Mouse (Mus musculus) right cerebral cortex, postnatal 36 days (tissue): ENCODE measurements at regions not wholly inside any gene's neighbourhood (a gene's known extent, or its start where the extent isn't known, plus 50 kb on each side); places are given as distances from the start of the nearest gene placed in this dataset.
"Not testable (repeated sequence)": the region's sequence is repeated elsewhere in the genome, so short reads cannot be mapped to it uniquely, and the experiment has no call there.

Experiments used
- DNase-seq, 2 experiments: peaks; one replicate each; pipeline ENCODE4 v3.0.0; 2022; ENCODE audit warnings: low spot score in 2 of 2, mixed read lengths in 1 of 2

DNA sequence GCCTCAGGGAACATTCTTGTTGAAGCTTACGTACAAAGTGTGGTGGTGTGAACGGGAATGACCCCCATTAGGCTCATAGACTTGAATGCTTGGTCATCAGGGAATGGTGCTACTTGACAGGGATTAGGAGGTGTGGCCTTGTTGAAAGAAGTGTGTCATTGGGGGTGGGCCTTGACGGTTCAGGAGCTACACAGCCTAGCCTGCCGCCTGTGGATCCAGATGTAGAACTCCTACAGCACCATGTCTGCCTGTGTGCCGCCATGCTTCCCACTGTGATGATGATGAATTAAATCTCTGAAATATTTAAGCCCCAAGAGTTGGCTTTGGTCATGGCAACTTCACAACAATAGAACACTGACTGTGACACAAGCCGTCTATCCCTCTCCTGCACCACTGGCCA, 163.6 kb downstream of the Ankrd50 start:
- DNase-seq: no peak

- no peak for DNase-seq
Measured at GRCm38 (mm10) chr3:38312834-38313233, 171.8 kb downstream of the Ankrd50 start.

- no peak for DNase-seq
Measured at GRCm38 (mm10) chr3:38312121-38312520, 172.5 kb downstream of the Ankrd50 start.

DNA sequence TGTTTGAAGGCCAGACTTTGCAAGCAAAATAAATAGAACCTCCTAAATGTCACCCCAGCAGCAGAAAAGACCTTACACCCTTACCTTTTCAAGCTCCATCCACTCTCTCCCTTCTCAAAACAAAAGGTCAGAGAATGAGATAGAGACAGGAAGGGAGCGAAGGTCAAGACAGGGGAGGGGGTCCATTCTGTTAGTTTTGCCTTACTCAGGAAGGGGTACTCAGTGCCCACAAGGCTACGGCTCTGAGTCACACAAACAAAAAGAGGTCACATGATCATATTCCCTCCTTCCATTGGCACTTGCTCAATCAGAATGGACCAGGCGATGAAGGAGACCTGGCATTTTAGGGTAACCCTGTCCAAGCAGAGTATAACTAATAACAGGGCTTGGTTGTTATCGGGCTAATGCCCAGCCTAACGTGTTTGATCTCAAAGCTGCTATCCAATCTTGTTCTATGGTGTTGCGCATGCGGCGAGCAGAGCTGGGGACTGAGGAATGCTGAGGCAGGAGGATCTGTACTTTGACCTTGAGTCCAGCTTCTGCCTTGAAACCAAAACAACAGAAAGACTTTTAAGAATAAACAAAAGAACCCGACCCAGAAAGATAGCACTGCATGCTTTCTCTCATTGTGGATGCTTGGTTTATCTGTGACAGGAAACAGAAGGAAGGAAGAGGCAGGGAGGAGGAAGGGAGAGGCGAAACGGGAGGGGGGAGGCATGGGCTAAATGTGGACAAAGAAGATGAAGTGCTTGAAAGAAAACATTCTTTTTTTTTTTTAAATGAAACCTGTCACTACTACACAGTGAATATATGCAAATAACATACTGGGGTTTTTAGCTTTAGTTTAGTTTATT, 184.5 kb downstream of the Ankrd50 start:
- DNase-seq: no peak

- no peak for DNase-seq
Measured at GRCm38 (mm10) chr3:38299236-38299897, 185.3 kb downstream of the Ankrd50 start.

DNA sequence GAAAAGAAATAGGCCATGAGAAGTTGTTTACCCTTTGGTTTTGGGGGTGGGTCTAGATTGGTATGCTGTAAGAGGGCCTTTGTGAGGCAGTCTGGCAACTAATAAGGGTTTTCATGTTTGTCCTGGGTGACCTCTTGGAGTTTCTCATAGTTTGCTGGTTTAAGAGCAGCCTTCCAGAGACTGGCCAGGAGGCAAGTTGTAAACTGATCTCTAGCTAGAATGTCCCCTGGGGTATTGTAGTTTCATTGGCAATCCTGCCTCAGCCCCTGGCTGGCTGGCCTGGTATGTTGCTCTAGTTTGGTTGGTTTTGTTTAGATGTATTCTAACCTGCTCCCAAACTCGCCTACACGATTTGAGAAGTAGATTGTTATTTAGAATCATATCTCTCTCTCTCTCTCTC, 187.1 kb downstream of the Ankrd50 start:
- no peak for DNase-seq

GRCm38 (mm10) chr3:38289062-38289461, 195.6 kb downstream of the Ankrd50 start:
- no peak for DNase-seq

DNA sequence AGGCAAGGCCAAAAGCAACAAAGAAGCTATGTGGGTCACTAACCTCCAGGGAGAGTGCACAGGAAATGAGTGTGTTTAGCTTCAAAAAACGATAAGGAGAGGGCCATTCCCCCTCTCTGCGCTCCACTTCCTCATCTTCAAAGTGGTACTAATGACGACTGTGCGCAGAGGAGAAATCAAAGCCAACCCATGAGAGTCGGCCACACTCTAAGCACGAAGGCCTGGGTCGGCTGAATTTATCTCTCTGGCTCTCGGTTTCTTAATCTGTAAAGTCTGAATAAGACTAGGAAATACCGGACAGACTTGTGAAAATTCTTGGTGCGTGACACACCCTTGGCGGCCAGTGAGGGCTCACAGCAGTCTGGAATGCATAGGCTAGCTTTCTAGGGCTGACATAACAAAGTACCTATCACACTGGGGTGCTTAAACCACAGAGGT, 200.9 kb downstream of the Ankrd50 start:
- DNase-seq: no peak

DNA sequence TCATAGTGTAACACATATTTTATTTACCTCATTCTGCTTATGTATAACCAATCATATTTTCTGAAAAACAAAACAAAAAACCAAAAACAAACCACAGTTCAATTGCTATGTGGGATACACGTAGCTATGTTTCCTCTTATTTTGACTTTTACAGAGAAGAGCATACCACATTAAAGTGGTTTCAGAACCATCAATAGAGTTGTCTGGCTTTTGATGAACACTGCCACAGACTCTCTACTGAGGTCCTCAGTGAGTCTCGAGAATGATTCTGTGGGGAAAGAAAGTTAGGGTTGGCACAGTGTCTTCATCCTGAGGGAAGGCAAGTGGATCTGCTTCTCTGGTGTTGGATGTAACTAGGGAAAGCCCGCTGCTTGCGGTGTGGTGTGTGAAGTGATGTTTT, 201.8 kb downstream of the Ankrd50 start:
- no peak for DNase-seq

- no peak for DNase-seq
Measured at GRCm38 (mm10) chr3:38281683-38282082, 203.0 kb downstream of the Ankrd50 start.

DNA sequence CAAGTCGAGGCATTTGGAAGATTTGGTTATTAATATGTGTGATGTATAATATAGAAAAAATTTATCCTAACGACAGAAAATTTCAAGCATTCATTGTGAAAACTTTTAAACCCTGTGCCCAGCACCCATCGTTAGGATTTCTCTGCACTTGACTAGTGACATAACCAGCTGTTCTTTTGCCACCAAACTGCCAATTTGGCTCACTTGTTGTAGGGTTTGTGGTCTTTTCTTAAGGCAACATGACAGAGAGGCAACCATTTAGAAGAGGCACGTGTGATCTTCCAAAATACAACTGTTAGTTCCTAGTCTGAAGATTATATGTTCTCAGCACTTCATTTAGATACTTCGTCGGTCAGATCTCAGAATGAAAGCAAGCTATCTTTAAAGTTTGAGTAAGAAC, 203.8 kb downstream of the Ankrd50 start:
- no peak for DNase-seq

- no peak for DNase-seq
Measured at GRCm38 (mm10) chr3:38280105-38280504, 204.5 kb downstream of the Ankrd50 start.

DNA sequence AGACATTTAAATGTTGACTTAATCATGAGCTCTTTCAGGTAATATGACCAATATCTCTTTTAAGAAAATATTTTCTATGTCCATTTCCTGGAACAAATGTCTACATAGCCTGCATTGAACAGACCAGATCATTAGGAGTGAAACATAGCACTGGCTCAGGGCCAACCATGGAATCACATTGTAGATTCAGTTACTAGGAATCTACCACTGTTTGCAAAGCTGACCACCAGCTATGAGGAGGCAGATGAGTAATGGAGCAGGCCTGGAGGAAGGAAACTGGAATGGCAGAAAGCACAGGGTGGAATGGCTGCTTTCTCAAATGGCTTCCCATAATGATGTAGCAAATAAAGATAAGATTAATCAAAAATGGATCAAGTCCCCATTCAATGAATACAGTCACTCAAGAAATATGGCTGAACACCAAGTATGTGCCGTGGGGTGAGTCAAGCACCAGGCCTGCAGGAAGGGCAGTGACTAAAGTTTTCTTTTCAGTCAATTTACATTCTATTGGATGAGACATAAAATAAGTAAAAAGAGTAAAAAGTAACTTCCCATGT, 207.6 kb downstream of the Ankrd50 start:
- DNase-seq: no peak

DNA sequence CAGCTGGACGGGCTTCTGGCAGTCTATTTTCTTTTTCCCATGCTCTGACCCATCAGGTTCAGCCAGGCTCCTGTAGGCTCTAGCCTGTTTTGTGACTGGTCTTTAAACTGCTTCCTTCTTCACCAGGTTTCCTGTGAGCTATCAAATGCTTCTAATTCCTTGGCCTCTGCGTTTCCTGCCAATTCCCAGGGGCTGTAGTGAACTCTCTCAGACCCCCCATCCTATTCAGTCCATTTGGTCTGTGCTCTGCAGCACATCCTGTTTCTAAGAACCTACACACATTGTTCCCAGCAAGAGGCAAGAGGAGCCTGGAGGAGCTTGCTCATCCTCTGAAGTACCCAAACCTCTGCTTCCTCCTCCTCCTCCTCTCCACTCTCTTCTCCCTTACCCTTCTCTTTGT, 209.3 kb downstream of the Ankrd50 start:
- no peak for DNase-seq

- DNase-seq: no peak
Measured at GRCm38 (mm10) chr3:38270742-38271141, 213.9 kb downstream of the Ankrd50 start.

DNA sequence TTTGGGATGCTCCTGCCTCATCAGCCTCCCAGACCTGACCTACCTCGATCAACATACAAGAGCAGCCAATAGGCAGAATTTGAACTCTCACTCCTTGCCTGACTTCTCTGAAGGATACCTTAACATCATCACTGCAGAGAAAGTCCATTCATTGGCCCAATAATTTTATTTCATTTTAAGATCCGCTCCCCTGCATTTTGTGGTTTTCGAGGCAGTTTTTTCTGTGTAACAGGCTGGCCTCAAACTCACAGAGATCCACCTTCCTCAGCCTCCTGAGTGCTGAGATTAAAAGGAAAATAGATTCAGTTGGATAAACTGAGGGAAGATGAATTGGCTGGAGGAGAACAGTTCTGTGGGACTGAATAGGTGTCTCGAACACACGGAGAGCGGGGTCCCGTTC, 216.4 kb downstream of the Ankrd50 start:
- DNase-seq: no peak

DNA sequence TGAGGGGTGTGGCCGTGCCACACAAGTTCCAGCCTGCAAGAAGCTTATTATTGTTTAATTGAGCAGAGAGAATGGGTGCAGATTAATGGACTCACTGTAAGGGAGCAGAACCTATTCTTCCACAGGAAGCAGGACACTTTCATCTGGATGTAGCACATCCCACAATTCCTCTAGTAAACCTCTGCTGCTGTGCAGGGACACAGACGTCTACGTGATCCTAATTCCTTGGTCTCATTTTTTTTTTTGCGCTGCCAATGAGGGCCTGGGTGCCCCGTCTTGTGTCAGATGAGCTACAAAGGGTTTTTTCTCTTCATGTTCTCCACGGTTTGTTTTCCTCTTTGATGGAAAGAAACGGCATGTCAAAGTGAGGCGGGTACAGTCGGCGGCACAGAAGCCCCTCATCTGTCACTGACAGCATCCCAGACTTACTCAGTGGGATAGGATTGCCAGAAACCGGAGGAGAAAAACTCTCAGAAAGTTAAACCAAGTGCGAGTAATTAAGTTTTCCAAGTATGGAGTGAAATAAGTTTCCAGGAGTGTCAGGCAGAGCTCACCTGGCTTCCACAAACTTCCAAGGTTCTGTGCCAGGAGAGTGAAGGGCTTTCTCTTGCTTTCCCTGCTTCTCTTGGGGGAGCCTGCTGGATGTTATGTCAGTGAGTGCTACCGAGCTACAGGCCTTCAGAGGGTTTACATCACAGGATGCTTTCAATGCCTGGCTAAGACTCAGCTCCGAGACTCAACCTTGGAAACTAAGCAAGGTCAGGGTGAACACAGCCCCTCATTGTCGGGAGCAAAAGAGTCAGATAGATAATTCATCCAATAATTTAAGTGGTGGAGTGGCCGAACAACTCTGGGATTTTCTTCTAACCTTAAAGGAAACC, 221.1 kb downstream of the Ankrd50 start:
- DNase-seq: no peak

DNA sequence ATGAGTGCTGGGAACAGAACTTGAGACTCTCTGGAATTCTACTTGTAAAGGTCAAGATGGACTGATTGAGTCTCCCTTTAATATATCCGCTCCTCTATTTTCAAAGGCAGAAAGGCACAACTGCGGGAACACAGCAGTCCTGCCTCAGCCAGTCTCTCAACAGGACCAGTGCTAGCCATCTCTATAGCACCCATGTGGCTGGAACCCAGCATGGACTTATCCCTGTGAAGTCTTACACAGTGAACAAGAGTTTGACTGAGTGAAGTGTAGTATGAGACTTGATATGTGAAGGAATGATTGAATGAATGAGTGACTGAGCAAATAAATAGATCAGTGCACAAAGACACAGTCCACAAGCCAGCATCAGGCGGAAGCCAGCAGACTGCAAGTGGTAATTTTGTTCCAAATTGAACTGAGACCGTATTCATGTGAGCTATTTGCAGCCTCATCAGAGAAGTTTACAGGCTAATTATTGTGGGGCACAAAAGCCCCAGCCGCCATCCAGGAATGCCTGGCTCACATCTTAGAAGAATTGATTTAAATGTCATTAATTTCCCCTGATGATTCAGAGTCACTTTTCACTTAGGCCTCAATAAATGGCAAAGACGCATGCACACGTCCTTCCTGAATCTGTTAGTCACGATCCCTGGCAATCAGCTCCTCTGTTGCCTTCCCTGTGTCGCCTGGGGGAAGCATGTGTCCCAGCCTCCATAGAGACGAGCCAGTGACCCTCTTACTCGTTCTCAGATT, 223.1 kb downstream of the Ankrd50 start:
- DNase-seq: peak; percentile 1 to 10

- not testable (repeated sequence) for DNase-seq
Measured at GRCm38 (mm10) chr3:38259223-38259622, 225.4 kb downstream of the Ankrd50 start.

- no peak for DNase-seq
Measured at GRCm38 (mm10) chr3:38257843-38258290, 226.8 kb downstream of the Ankrd50 start.
